Mouse (Mus musculus): ENCODE measurements around the gene Ilvbl. TPM values are rescaled to one million over a fixed set of nuclear protein-coding genes. Genes with fewer than 3 reads are reported as not detected.

Ilvbl gene
- polyA plus RNA-seq, 1 experiment from 2014 or later = 57.4 TPM

DNA sequence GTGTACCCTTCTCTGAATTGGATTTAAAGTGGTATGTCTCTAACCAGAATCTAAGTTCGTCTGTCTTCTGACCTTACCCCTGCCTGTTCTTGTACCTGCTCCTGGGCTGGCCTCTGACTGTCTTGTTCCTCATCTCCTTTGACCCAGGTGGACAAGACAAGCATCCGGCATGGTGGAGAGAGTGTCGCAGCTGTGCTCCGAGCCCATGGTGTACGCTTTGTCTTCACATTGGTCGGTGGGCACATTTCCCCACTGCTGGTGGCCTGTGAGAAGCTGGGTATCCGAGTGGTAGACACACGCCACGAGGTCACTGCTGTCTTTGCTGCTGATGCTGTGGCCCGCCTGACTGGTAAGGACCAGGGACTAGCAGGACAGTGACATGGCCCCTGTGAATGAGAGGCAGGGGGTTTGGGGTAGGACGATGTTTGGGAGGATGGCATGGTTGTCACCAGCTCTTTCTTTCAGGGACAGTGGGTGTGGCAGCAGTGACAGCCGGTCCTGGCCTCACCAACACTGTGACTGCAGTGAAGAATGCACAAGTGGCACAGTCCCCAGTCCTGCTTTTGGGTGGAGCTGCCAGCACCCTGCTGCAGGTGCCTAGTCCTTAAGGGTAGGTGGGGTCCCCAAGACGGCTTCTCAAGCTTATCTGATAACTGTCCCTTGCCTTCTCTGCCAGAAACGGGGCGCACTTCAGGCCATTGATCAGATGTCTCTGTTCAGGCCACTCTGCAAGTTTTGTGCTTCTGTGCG is 2.5 kb downstream of the Ilvbl start:
- H3K4me3 ChIP-seq (replicated peaks; ENCODE audit: low read depth, low read length) = no peak overlapping the region
- H3K4me2 ChIP-seq (ENCODE audit: low read length) = no peak overlapping the region
- H3K27me3 ChIP-seq (ENCODE audit: insufficient read depth, low read length) = no peaks in the 10 kb centered on the region
- no peak for TF ChIP-seq CTCF (IDR thresholded peaks at IDR 0.05; ENCODE audit: low read depth)
- no peaks in the 10 kb centered on the region for H3K9me3 ChIP-seq (replicated peaks; ENCODE audit: low read length)
- H3K4me1 ChIP-seq (replicated peaks; ENCODE audit: insufficient read depth, low read length) = no peaks in the 10 kb centered on the region
- peaks cover 35% of the 10 kb centered on the region; the same call in 1 of the 2 replicates for H3K36me3 ChIP-seq (ENCODE audit: insufficient read depth, low read length)
- no peak overlapping the region for H3K27ac ChIP-seq
- DNase-seq (ENCODE audit: low spot score) (no peak), ATAC-seq (replicated peaks; ENCODE audit: low FRiP score, low read depth) (no peak)
- WGBS = 95% methylated on average over 16 of the region's 16 CpGs
- H3K9ac ChIP-seq (ENCODE audit: low read depth, low read length) = no peak overlapping the region

- H3K27me3 ChIP-seq (ENCODE audit: insufficient read depth, low read length) = no peaks in the 10 kb centered on the region
- H3K36me3 ChIP-seq (ENCODE audit: insufficient read depth, low read length) = peaks cover 38% of the 10 kb centered on the region; the same call in 1 of the 2 replicates
- 57% methylated on average over 3 of the region's 3 CpGs for WGBS
These were observed 4.1 kb downstream of the Ilvbl start for GRCm38 (mm10) chr10:78578204-78578603.

DNA sequence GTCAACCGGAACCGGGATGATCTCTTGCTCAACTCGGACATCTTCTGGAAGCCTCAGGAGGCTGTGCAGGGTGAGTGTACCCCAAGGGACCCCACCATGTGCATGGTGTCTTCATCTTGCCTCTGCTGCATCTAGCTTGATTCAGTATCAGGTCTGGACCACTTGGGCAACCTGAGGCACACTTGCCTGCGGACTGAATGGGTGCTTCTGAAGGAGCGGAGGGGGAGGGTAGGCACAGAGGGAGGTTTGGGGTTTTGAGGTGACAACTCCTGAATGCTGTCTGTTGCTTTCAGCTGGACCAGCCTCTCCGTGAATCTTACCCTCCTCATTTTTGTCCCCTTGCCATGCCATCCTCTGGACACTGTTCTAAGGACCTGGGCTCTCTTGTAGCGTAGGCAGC is 7.0 kb downstream of the Ilvbl start:
- H3K36me3 ChIP-seq (ENCODE audit: insufficient read depth, low read length) = peaks cover 67% of the 10 kb centered on the region
- H3K9ac ChIP-seq (ENCODE audit: low read depth, low read length) = no peak overlapping the region
- H3K4me2 ChIP-seq (ENCODE audit: low read length) = no peak overlapping the region
- no peak overlapping the region for H3K27ac ChIP-seq
- no peaks in the 10 kb centered on the region for H3K27me3 ChIP-seq (ENCODE audit: insufficient read depth, low read length)
- ATAC-seq (replicated peaks; ENCODE audit: low FRiP score, low read depth) = no peak
- H3K9me3 ChIP-seq (replicated peaks; ENCODE audit: low read length) = no peaks in the 10 kb centered on the region
- H3K4me3 ChIP-seq (replicated peaks; ENCODE audit: low read depth, low read length) = no peak overlapping the region
- TF ChIP-seq CTCF (IDR thresholded peaks at IDR 0.05; ENCODE audit: low read depth) = no peak
- no peak for DNase-seq (ENCODE audit: low spot score)
- 92% methylated on average over 7 of the region's 7 CpGs for WGBS
- H3K4me1 ChIP-seq (replicated peaks; ENCODE audit: insufficient read depth, low read length) = no peaks in the 10 kb centered on the region

More at GRCm38 (mm10) chr10:78578204-78578603, 4.1 kb downstream of the Ilvbl start:
- H3K4me2 ChIP-seq (ENCODE audit: low read length) = no peak overlapping the region
- TF ChIP-seq CTCF (IDR thresholded peaks at IDR 0.05; ENCODE audit: low read depth) = no peak
- no peaks in the 10 kb centered on the region for H3K9me3 ChIP-seq (replicated peaks; ENCODE audit: low read length)
- no peak overlapping the region for H3K4me3 ChIP-seq (replicated peaks; ENCODE audit: low read depth, low read length)
- DNase-seq (ENCODE audit: low spot score) = no peak
- ATAC-seq (replicated peaks; ENCODE audit: low FRiP score, low read depth) = no peak
- H3K4me1 ChIP-seq (replicated peaks; ENCODE audit: insufficient read depth, low read length) = no peaks in the 10 kb centered on the region
- no peak overlapping the region for H3K27ac ChIP-seq
- H3K9ac ChIP-seq (ENCODE audit: low read depth, low read length) = no peak overlapping the region

DNA sequence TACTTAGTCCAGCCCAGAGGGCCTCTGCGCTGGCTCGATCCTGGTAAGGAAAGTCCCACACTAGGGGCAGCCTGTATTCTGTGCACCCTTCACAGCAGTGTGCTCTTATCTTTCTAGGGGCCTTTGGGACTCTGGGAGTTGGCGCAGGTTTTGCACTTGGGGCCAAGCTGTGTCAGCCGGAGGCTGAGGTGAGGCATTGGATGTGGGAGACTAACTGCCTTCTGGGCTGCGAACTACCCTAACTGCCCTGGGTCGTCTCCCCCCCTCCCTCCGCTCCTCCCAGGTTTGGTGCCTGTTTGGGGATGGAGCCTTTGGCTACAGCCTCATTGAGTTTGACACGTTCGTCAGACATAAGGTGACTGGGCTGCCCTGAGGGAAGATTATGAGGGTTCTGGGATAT is 9.2 kb downstream of the Ilvbl start:
- Histone ChIP-seq H3K36me3 (ENCODE audit: insufficient read depth, low read length) (peaks cover 69% of the 10 kb centered on the region), H3K4me1 (replicated peaks; ENCODE audit: insufficient read depth, low read length) (no peaks in the 10 kb centered on the region), H3K9ac (ENCODE audit: low read depth, low read length) (no peak overlapping the region), H3K4me3 (replicated peaks; ENCODE audit: low read depth, low read length) (no peak overlapping the region), H3K9me3 (replicated peaks; ENCODE audit: low read length) (no peaks in the 10 kb centered on the region), H3K27me3 (ENCODE audit: insufficient read depth, low read length) (no peaks in the 10 kb centered on the region), H3K4me2 (ENCODE audit: low read length) (no peak overlapping the region), H3K27ac (no peak overlapping the region)
- 67% methylated on average over 9 of the region's 9 CpGs for WGBS
- DNase-seq (ENCODE audit: low spot score) = no peak
- no peak for TF ChIP-seq CTCF (IDR thresholded peaks at IDR 0.05; ENCODE audit: low read depth)
- no peak for ATAC-seq (replicated peaks; ENCODE audit: low FRiP score, low read depth)

DNA sequence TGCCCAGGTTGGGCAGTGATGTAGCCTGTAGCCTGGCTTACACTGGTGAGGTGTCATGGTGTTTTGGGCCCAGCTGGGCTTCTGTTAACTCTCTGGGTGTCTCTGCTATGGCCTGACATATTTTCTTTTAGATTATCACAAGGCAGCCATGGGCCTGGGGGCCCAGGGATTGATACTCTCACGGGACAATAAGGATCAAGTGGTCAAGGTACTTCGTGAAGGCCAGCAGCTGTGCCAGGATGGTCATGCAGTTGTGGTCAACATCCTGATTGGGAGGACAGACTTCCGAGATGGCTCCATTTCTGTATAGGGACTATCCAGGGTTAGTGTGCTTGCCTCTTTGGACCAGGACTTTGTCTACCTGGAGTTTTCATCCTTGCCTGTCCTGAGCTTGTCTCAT is 9.8 kb downstream of the Ilvbl start:
- H3K27ac ChIP-seq = no peak overlapping the region
- H3K27me3 ChIP-seq (ENCODE audit: insufficient read depth, low read length) = no peaks in the 10 kb centered on the region
- ATAC-seq (replicated peaks; ENCODE audit: low FRiP score, low read depth) (no peak), DNase-seq (ENCODE audit: low spot score) (no peak)
- H3K9ac ChIP-seq (ENCODE audit: low read depth, low read length) = no peak overlapping the region
- H3K9me3 ChIP-seq (replicated peaks; ENCODE audit: low read length) = no peaks in the 10 kb centered on the region
- peaks cover 68% of the 10 kb centered on the region for H3K36me3 ChIP-seq (ENCODE audit: insufficient read depth, low read length)
- WGBS = 66% methylated on average over 3 of the region's 3 CpGs
- no peaks in the 10 kb centered on the region for H3K4me1 ChIP-seq (replicated peaks; ENCODE audit: insufficient read depth, low read length)
- no peak overlapping the region for H3K4me3 ChIP-seq (replicated peaks; ENCODE audit: low read depth, low read length)
- TF ChIP-seq CTCF (IDR thresholded peaks at IDR 0.05; ENCODE audit: low read depth) = no peak
- no peak overlapping the region for H3K4me2 ChIP-seq (ENCODE audit: low read length)

- no peaks in the 10 kb centered on the region for H3K9me3 ChIP-seq (replicated peaks; ENCODE audit: low read length)
- H3K9ac ChIP-seq (ENCODE audit: low read depth, low read length) = no peak overlapping the region
- DNase-seq (ENCODE audit: low spot score) = no peak
- H3K36me3 ChIP-seq (ENCODE audit: insufficient read depth, low read length) = peaks cover 62% of the 10 kb centered on the region
- no peak for TF ChIP-seq CTCF (IDR thresholded peaks at IDR 0.05; ENCODE audit: low read depth)
- no peaks in the 10 kb centered on the region for H3K4me1 ChIP-seq (replicated peaks; ENCODE audit: insufficient read depth, low read length)
- H3K4me2 ChIP-seq (ENCODE audit: low read length) = no peak overlapping the region
- WGBS = 83% methylated on average over 1 of the region's 1 CpGs
- ATAC-seq (replicated peaks; ENCODE audit: low FRiP score, low read depth) = no peak
- no peak overlapping the region for H3K27ac ChIP-seq
- no peaks in the 10 kb centered on the region for H3K27me3 ChIP-seq (ENCODE audit: insufficient read depth, low read length)
- H3K4me3 ChIP-seq (replicated peaks; ENCODE audit: low read depth, low read length) = no peak overlapping the region
These were observed 10.8 kb downstream of the Ilvbl start for GRCm38 (mm10) chr10:78584996-78585395.
